Mouse (Mus musculus) kidney, postnatal 36 days (tissue): Measurements from ENCODE around the gene Pde2a.

ENCODE experiments used
- DNase-seq, 2 experiments: peaks; one replicate each; pipeline ENCODE4 v3.0.0; 2021 to 2022; ENCODE audit warnings: mixed read lengths in 2 of 2

Pde2a gene

DNA sequence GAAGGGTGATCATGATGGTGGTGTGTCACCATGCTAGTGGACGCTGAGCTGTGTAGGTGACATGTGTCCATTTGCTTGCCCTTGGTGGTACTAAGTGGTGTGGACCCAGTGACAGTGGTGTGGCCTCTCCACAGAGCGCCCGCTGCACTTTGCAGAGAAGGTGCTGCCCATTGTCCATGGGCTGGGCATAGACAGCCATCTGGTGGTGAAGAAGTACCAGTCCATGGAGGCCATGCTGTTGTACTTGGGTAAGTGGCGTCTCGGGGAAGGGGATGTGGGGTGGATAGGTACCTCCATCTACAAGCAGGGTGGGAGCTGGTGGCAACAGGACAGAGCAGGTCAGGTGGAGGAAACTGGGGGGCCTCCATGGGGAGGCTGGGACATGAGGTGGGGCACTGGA lies 17.7 kb upstream of the Pde2a start:
- no peak for DNase-seq

DNA sequence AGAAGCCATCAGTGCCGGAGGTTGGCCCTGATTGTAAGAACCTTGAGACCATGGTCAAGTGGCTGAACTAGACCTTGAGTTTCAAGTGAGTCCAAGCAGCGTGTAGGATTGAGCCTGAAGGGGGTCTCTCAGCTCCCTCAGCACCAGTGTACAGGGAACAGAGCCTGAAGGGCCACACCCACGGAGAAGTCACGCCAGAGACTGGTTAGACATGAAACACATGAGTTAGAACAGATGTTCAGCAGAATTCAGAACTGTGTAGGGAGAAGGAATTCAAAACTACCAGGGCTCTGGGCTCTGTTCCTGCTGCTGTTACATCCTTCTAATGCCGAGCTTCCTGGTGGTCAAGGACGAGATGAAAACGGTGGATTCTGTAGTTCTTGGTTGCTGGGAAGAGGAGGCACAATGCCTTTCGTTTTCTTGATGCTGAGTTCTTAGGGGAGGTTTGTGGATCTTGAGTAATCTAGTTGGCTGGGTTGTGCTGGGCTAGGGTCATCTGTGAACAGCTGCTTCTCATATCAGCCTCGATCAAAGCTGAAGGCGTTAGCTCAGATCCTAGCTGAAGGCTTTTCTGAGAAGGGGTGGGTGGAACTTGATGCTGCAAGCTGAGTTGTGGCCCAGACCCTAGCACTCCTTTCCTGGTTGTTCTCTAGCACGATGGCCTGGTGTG lies 11.1 kb upstream of the Pde2a start, which contains the start of gene Gm45837:
TSS of gene Gm45837 (plus strand) at position 620 of the 670 bp plus-strand sequence.
- no peak for DNase-seq

DNA sequence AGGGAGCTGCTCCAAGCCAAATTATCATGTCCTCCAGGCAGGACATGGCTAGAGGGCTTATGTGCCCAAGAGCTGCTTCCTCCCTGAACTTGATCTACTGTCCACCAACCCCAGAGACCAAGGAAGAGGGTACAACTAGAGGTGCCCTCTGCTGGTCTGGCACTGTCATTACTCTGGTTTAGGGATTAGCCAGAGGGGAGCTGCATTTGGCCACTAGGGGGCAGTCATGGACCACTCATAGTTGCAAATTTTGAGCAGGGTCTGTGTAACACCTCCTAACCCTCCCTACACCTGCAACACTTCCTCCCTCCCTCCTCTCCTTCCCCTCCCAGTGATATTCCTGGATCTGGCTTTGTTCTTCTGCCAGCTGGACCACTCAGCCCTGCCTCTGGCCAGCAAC lies 8.7 kb upstream of the Pde2a start:
- DNase-seq: peak; percentile 74 to 90

DNA sequence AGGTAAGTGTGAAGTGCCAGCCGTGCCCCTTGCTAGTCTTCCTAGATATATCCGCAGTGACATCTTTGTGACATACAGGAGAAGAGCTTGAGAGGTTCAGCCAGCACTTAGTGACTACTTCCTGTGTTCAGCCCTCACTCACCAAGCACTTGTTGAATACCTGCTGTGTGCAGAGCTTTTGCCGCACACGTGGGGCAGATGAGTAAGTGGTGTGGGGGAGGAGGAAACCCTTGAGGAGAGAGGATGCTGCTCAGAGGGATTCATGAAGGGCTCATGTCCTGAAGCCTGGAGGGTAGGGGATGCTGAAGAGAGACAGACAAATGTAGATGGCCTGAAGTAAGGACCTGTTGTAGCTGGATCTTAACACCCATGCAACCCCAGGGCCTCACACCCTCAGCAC lies 7.3 kb upstream of the Pde2a start:
- DNase-seq: no peak

DNA sequence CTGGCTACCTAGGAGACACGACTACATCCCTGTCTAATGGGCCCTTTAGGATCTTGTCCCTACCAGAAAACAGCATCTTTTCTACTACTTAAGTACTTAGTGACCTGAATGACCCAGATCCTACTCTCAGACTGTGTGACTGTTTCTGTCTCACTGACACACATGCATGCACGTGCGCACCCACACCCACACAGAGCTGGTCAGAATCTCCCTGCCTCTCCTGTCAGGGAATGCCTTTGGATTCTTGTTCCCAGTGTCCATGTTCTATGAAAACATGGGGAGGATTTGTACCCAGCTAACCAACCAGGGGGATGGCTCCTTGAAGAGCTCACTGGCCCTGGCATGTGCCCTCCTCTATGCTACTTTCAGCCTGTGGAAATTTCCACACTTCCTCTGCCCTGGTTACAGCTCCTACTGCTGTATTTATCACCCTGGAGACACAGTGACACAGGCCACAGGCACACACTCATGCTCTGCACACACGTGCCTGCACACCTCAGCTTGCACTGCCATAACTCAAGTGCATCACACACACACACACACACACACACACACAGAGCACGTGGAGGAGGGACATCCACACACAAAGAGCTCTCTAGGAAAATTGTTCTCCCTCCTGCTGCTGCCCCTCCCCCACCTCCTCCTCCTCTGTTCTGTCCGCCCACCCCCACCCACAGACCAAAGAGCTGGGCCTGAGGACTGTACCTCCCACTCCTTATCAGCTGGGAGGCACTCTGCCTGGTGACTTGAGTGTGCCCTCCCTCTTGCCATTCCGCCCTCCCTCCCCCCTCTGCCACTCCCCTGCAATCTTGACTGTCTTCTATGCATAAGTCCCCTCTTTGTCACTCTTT lies 6.6 kb upstream of the Pde2a start:
- no peak for DNase-seq

DNA sequence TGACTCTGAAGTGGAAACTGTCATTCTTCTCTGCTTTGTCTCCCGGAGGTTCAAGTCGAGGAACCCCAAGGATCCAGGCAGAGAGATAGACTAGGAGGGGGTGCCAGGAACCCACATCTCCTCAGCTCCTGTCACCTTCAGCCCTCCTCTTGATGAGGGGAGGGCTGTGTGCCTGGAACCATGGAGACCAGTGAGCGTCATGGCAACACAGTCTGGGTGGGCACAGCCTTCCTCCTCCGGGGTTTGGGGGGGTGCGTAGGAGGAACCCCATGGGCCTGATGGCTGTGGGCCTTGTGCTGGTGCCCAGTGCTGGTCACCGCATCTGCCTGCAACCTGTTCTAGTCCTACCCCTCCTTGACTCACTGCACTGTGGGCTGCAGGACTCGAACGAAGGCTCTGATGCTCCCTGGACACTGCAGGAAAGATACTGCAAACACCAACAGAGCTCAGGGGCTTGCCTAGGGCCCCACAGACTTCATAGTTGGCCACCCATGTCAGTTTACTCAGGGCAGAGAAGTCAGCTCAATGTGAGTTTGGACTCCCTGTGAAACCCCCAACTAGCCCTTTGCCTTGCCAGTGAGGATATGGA lies 5.9 kb upstream of the Pde2a start:
- no peak for DNase-seq

DNA sequence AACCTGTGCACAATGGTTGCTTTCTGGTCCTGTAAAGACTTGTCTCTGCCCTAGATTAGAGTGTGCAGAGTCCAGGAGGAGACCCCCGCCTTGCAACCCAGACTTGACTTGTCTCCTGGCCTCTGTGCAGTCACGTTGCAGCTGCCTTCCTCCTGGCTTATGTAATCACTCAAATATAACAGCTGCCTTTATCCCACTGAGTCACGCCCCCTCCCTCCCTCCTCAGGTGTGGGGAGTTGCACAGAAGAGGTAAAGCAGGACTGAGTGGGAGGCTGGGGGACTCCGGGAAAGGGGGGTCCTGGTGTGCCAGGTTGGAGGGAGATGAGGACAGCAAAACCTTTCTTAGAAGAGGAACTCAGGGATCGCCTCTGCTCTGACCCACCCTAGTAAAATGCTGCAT lies 5.1 kb upstream of the Pde2a start:
- DNase-seq: no peak

DNA sequence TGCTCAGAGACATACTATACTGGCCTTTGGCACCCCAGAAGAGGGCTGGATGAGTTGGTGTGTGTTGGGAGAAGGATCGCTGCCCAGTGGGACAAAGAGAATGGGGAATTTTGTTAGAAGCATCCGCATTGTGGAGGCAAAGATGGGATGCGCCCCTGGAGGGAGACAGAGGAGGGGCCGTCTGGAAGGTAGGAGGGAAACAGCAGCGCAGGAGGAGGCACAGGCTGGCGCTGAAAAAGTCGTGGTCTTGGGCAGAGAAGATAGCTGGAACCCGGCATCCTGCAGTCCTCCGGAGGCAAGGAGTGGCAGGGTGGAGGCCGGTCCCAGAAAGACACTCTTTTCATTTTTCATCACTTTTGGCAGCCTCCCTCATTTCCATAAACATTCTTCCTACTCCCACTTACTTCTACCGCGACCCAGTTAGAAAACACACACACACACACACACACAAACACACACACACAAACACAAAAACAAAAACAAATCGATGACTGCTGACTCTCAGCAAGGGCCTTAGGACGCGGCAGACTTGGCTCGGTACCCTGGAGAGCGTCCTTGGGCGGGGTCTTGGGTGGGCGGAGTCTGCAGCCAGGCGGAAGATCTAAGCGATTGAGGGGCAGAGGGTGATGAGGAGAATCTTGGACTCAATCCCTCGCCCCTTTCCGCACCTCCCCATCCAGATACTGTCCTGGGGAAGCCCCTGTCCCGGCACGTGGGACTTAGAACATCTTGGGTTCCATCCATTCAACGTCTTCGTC lies 2.3 kb upstream of the Pde2a start:
- peak in 1 of 2 experiments; percentile 45 for DNase-seq

DNA sequence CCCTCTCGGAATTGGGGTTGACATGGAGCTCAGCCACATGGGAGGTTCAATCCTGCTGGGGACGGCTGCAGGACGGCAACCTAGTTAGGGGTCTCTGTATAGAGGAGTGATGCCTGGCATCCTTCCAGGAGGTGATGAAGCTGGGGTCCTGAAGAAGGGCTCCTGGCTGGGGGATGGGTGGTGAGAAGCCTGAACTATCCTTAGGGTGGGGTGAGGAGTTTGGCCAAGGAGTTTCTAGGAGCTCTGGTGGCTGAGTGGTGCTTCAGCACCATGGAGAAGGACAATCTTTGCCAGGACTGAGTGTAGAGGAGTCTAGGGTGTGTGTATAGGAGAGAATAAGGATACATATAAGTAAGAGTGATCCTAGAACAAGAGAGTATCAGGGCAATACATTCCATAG lies 578 bp downstream of the Pde2a start:
- no peak for DNase-seq

DNA sequence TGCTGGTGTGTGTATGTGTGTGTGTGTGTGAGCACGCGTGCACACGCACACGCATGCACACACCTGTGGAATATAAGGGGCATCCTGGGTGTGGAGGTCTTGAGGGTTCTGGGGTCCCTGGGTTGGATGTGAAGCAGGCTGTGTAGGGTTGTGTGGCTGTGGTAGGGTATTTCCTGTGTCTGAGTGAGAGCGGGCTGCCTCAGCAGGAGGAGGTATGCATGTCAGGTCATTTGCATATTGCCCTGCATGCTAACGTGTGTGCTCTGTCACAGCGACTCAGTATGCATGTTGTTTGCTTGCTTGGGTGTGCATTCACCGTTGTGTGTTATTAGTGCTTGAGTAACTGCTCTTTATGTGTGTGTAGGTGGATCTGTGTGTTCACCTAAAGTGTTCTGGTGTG lies 1.2 kb downstream of the Pde2a start:
- no peak for DNase-seq

DNA sequence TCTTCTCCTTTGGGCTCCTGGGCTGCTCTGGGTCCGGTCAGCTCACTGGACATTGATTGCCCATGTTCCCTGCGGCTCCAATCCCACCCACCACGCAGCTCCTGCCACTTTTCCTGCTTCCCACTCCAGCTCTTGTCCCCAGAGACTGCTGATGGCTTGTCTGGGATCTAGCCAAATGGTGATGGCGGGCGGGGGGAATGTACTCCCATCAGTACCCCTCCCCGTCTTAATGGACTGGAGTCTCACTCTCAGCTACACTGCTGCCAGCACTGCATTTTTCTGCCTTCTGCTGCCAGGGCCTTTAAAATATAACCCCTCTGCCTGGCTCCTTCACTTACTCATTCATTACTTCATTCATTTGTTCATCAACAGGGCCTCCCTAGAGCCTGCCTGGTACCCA lies 2.5 kb downstream of the Pde2a start:
- no peak for DNase-seq

DNA sequence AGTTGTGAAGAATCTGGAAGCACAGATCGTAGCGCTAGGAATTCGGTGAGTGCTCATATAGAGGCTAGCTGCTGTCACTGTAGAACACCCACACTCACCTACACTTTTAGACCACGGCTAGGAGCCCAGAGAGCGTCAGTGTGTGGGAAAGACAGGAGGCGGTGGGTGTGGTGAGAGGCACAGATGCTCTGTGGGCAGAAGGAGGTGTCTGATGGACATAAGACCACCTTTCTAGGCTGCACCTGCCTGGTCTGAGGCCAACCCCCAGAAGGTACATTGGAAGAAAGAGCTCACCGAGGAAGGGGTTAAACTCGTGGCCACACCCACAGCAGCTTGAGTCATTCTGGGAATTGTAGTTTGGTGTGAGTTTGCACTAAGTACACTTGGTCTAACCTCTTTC lies 5.2 kb downstream of the Pde2a start:
- no peak for DNase-seq

DNA sequence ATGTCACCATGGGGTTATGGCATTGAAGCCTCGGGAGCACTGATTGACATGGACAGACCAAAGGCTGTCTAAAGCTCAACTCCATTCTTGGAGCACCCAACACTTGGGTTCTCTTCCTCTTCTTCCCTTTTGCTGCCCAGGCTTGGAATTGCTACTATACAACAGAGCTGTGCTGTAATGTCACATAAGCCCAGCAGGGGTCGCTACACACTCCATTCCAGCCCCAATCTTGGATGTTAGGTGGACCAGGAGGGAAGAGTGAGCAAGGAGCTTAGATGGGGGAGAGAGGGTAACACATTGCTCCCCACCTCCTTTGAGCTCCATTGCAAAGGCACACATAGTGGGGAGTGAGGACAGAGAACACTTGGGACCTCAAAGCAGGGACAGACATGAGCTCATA lies 6.2 kb downstream of the Pde2a start:
- peak in 1 of 2 experiments; percentile 51 for DNase-seq

DNA sequence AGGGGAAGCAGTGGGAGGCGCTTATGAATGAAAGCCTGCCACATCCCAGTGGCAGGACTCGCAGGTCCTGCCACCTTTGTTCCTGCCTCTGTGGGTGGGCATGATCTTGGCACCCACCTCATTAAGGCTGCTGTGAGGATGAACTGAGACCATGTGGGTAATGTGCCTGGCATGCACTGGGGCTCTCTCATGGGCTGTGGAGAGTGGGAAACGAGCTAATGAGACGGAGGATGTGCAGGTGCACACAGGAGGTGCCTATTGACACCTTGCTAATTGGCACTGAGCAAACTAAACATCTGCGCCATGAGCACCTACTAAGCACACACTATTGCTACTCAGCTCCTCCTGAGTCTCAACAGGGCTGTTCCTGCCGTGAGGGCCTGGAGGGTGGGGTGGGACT lies 13.5 kb downstream of the Pde2a start:
- DNase-seq: no peak

DNA sequence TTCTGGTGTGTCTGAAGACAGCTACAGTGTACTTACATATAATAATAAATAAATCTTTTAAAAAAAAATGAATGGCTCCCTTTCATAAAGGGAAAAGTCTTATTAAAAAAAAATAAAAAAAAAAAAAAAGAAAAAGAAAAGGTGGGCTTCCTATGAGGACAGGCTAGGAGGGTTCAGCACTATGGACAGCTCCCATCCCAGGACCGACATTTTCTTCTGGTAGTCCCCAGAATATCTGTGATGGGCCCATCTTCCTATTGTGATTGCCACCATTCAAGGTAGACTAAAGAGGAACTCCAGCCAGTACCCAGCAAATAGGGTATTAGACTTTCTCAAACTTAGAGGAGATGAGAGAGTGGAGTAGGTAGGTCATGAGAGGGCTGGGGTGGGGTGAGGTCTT lies 16.4 kb downstream of the Pde2a start:
- no peak for DNase-seq

DNA sequence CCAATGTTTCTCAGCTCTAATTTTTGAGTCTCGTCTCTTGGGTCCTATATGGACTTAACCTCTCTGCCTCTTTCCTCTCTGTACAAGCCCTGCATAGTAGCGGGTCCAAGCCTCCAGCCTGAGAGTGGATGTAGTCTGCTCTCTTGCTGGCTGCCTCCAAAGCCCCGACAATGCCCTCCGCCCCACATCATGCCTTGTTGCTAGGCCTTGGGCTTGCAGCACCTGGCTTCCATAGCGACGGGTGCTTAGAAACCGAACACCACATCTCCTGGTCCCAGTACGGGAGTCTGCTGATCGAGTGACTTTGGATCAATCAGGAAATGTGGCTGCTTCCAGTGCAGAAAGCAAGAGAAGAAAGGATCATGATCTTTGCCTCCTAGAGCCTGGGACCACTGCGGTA lies 21.6 kb downstream of the Pde2a start:
- DNase-seq: no peak

DNA sequence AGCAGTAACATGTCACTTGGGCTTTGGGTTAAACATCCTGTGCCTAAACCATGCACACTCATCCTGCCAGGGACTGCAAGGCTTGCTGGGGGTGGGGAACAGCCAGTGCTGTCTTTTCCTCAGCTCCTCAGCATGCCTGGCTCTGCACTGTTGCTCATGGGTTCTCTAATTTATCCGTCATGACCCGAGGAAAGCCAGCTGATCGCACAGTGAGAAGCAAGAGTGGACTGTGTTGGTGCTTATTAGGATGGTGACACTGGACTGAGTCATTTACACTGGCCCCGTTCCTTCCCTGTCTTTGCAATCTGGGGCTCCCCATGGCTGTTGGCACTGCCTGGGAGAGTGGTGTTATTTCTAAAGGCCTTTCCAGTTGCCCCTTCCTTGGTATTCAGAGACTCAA lies 22.7 kb downstream of the Pde2a start:
- DNase-seq: no peak

DNA sequence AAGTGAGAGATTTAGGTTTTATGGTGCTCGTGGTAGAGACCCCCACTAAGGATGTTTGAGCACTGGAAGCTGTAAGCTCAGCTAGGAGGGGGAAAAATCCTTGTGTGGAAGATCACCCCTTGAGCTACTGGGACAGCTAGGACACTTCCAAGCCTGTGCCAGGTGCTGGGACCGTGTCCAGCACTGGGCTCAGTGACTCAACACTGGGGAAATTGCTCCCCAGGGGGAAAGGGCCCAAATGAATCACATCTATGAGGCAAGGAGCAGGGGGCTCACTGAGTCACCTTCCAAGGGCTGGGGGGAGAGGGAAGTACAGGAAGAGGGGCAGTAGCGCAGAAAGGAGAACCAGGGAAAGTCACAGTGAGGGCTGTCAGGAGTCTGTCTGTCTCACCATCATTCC lies 28.4 kb downstream of the Pde2a start:
- no peak for DNase-seq

DNA sequence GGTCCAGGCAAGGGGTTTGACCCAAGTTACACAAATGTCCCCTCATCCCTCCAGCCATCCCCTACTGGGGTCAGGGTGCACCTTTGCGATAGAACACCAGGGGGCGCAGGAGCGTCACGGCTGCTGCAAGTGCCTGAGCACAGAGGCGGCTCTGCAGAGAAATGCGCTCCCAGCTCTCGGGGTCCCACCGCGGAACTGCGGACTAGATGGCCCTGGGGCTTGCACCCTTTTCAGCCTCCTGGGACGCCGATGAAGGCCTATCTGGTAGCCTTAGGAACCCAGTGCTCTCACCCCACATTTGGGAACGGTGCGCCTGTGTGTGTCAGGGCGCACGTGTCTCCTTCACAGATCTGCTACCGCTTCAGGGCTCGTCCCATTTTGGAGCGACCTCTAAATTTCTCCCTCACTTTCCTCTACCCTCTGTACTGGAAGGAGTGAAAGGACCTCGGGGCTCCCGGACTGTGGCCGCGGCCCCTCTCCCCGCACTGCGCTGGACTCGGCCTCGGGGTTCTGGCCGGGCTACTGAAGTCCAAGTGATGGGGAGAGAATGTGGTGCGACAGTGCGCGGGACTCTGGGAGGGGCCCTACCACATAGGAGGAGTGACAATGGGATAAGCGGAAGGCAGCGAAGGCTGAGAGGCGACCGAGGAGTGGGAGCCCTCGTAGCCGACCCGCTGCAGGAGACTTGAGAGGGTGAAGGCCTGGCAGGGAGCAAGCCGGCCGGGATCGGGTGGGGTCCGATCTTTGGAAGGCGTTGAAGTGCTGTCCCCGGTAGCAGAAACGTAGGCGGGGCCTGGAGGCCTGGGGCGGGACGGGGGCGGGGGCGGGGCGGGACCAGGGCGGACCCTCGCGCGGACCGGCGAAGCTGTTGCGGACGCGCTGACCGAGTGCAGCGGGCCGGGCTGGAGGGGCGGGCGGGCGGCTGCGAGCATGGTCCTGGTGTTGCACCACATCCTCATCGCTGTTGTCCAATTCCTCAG lies 29.2 kb downstream of the Pde2a start:
- peak; percentile 85 to 94 for DNase-seq

DNA sequence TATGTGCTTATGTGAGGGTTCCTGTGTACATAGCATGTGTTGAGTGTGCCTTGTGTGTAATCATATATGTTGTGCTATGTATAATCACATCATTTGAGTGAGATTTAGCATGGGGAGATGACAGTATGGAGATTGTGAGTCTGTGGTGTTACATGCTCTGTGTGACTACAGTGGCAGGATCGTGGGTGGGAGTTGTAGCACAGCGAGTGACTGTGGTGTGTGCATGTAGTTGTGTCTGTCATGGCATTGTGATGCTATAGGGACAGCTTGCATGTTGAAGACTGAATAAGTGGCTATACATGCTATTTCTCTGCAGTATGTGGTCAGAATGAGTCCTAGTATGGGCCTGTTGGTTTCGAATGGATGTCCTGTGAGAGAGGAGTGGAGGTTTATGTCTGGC lies 31.2 kb downstream of the Pde2a start:
- no peak for DNase-seq

DNA sequence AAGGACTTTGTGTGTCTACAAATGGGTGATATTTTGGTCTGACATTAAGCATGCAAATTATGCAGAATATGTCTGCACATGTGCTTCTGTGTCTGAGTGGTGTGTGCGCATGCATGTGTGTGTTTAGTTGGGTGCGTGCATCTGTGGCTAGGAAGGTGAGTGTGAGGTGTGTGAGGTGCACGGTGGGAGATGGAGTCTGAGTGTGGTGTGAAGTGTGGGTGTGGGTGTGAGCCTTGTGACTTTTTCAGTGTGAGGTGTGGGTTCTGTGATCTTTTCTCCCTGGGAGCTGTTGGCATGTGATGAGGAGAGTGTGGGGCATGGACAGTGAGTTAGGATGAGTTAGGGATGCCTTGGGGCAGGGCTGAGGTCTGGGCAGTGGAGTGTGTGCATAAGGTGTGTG lies 31.8 kb downstream of the Pde2a start:
- no peak for DNase-seq

DNA sequence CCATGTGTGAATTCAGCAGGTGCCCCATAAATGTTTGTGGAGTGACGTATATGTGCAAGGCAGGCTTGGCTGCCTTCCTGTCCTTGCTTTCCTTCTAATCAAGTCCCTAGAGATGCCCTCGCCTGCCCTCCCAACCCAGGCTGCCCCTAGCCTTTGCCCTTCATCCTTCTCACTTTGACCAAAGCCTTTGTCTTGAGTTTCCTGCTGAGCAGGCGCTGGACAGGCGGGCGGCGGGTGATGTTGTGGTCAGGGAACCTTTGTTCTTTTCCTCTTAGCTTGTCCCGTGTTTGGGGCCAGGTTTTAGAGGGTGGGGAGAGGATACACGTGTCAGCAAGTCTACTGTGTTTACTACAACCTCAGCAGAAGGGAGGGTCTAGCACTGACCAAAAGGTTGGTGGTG lies 32.2 kb downstream of the Pde2a start:
- DNase-seq: peak; percentile 72 to 79
